Mouse (Mus musculus): Measurements from ENCODE around the gene Rcor1. TPM values are rescaled to one million over a fixed set of nuclear protein-coding genes. Genes with fewer than 3 reads are reported as not detected.

Gene Rcor1
- polyA plus RNA-seq, 1 experiment from 2014 or later: 13.2 TPM

DNA sequence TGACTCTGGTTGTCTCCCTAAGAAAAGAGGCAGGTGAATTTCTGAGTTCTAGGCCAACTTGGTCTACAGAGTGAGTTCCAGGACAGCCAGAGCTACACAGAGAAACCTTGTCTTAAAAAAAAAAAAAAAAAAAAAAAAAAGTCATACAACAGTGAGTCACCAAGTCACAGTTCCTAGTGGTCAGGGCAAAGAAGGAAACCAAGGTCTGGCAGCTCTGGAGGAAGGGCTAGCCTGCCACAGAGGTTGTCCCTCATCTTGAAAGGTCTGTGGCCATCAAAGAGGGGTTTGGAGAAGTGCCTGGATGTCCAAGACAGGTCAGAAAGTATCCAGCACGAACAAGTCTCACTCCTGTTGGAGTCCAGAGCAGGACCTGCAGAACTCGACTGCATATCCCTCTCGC, 22.3 kb upstream of the Rcor1 start:
- DNase-seq (ENCODE audit: low spot score): no peak
- Histone ChIP-seq H3K4me3 (ENCODE audit: low read depth, low read length) (no peak overlapping the region), H3K4me1 (replicated peaks; ENCODE audit: control insufficient read depth, insufficient read depth, low read length) (no peaks in the 10 kb centered on the region), H3K36me3 (ENCODE audit: control insufficient read depth, insufficient read depth, low read length) (no peaks in the 10 kb centered on the region), H3K9me3 (ENCODE audit: control insufficient read depth, low read length) (no peaks in the 10 kb centered on the region), H3K4me2 (replicated peaks; ENCODE audit: low read depth, low read length) (no peak overlapping the region), H3K27ac (ENCODE audit: low read depth, low read length) (no peak overlapping the region), H3K27me3 (ENCODE audit: control insufficient read depth, insufficient read depth, low read length) (no peaks in the 10 kb centered on the region), H3K9ac (ENCODE audit: low read depth, low read length) (no peak overlapping the region)
- ATAC-seq (ENCODE audit: low FRiP score): no peak
- 86% methylated on average over 3 of the region's 3 CpGs for WGBS

DNA sequence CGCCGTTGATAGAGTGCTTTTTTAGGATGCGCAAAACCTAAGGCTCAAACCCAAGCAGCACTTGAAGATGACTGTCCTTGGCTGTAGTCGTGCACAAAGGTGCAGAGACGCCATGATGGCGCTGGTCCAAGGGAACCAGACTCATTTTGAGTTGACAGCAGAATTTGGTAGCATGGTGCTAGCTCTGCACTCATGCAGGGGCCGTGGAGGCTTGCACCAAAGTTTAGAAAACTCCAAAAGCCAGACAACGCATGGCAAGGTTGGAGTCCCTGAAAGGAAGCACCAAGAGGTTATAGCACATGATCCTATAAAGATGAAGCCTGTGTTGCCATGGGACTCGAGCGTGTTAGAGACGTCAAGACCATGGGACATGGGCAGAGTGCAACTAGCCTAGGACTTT, 21.1 kb upstream of the Rcor1 start:
- 94% methylated on average over 11 of the region's 11 CpGs for WGBS
- DNase-seq (ENCODE audit: low spot score) (no peak), ATAC-seq (ENCODE audit: low FRiP score) (no peak)

GRCm38 (mm10) chr12:111019086-111019485, 20.1 kb upstream of the Rcor1 start:
- no peak for ATAC-seq (ENCODE audit: low FRiP score)
- WGBS: 95% methylated on average over 2 of the region's 2 CpGs
- Histone ChIP-seq H3K27me3 (ENCODE audit: control insufficient read depth, insufficient read depth, low read length) (no peaks in the 10 kb centered on the region), H3K4me2 (replicated peaks; ENCODE audit: low read depth, low read length) (no peak overlapping the region), H3K27ac (ENCODE audit: low read depth, low read length) (no peak overlapping the region), H3K9me3 (ENCODE audit: control insufficient read depth, low read length) (no peaks in the 10 kb centered on the region), H3K36me3 (ENCODE audit: control insufficient read depth, insufficient read depth, low read length) (no peaks in the 10 kb centered on the region), H3K4me1 (replicated peaks; ENCODE audit: control insufficient read depth, insufficient read depth, low read length) (no peaks in the 10 kb centered on the region), H3K9ac (ENCODE audit: low read depth, low read length) (no peak overlapping the region), H3K4me3 (ENCODE audit: low read depth, low read length) (no peak overlapping the region)
- DNase-seq (ENCODE audit: low spot score): no peak

More for the DNA sequence above, 21.1 kb upstream of the Rcor1 start:
- no peak overlapping the region for H3K9ac ChIP-seq (ENCODE audit: low read depth, low read length)
- H3K4me3 ChIP-seq (ENCODE audit: low read depth, low read length): no peak overlapping the region
- no peaks in the 10 kb centered on the region for H3K9me3 ChIP-seq (ENCODE audit: control insufficient read depth, low read length)
- H3K27ac ChIP-seq (ENCODE audit: low read depth, low read length): no peak overlapping the region
- no peak overlapping the region for H3K4me2 ChIP-seq (replicated peaks; ENCODE audit: low read depth, low read length)
- no peaks in the 10 kb centered on the region for H3K27me3 ChIP-seq (ENCODE audit: control insufficient read depth, insufficient read depth, low read length)
- H3K36me3 ChIP-seq (ENCODE audit: control insufficient read depth, insufficient read depth, low read length): no peaks in the 10 kb centered on the region
- no peaks in the 10 kb centered on the region for H3K4me1 ChIP-seq (replicated peaks; ENCODE audit: control insufficient read depth, insufficient read depth, low read length)

- no peaks in the 10 kb centered on the region for H3K36me3 ChIP-seq (ENCODE audit: control insufficient read depth, insufficient read depth, low read length)
- no peak overlapping the region for H3K4me2 ChIP-seq (replicated peaks; ENCODE audit: low read depth, low read length)
- no peak for DNase-seq (ENCODE audit: low spot score)
- H3K9ac ChIP-seq (ENCODE audit: low read depth, low read length): no peak overlapping the region
- H3K9me3 ChIP-seq (ENCODE audit: control insufficient read depth, low read length): no peaks in the 10 kb centered on the region
- no peaks in the 10 kb centered on the region for H3K4me1 ChIP-seq (replicated peaks; ENCODE audit: control insufficient read depth, insufficient read depth, low read length)
- whole genome bisulfite sequencing: 38% methylated on average over 1 of the region's 1 CpGs
- H3K27me3 ChIP-seq (ENCODE audit: control insufficient read depth, insufficient read depth, low read length): no peaks in the 10 kb centered on the region
- no peak overlapping the region for H3K27ac ChIP-seq (ENCODE audit: low read depth, low read length)
- no peak overlapping the region for H3K4me3 ChIP-seq (ENCODE audit: low read depth, low read length)
- ATAC-seq (ENCODE audit: low FRiP score): no peak
These were observed 18.0 kb upstream of the Rcor1 start for GRCm38 (mm10) chr12:111021138-111021537.

GRCm38 (mm10) chr12:111021577-111021976, 17.6 kb upstream of the Rcor1 start:
- no peak for ATAC-seq (ENCODE audit: low FRiP score)
- 52% methylated on average over 3 of the region's 3 CpGs for WGBS
- Histone ChIP-seq H3K4me1 (replicated peaks; ENCODE audit: control insufficient read depth, insufficient read depth, low read length) (no peaks in the 10 kb centered on the region), H3K27ac (ENCODE audit: low read depth, low read length) (no peak overlapping the region), H3K4me2 (replicated peaks; ENCODE audit: low read depth, low read length) (no peak overlapping the region), H3K9me3 (ENCODE audit: control insufficient read depth, low read length) (no peaks in the 10 kb centered on the region), H3K27me3 (ENCODE audit: control insufficient read depth, insufficient read depth, low read length) (no peaks in the 10 kb centered on the region), H3K4me3 (ENCODE audit: low read depth, low read length) (no peak overlapping the region), H3K36me3 (ENCODE audit: control insufficient read depth, insufficient read depth, low read length) (no peaks in the 10 kb centered on the region), H3K9ac (ENCODE audit: low read depth, low read length) (no peak overlapping the region)
- no peak for DNase-seq (ENCODE audit: low spot score)

GRCm38 (mm10) chr12:111028176-111029167, 10.7 kb upstream of the Rcor1 start:
- Histone ChIP-seq H3K9ac (ENCODE audit: low read depth, low read length) (no peak overlapping the region), H3K36me3 (ENCODE audit: control insufficient read depth, insufficient read depth, low read length) (no peaks in the 10 kb centered on the region), H3K4me2 (replicated peaks; ENCODE audit: low read depth, low read length) (no peak overlapping the region), H3K4me3 (ENCODE audit: low read depth, low read length) (no peak overlapping the region), H3K4me1 (replicated peaks; ENCODE audit: control insufficient read depth, insufficient read depth, low read length) (no peaks in the 10 kb centered on the region), H3K9me3 (ENCODE audit: control insufficient read depth, low read length) (no peaks in the 10 kb centered on the region), H3K27me3 (ENCODE audit: control insufficient read depth, insufficient read depth, low read length) (no peaks in the 10 kb centered on the region), H3K27ac (ENCODE audit: low read depth, low read length) (no peak overlapping the region)
- DNase-seq (ENCODE audit: low spot score) (no peak), ATAC-seq (ENCODE audit: low FRiP score) (no peak)
- 62% methylated on average over 19 of the region's 19 CpGs for WGBS

GRCm38 (mm10) chr12:111029291-111029890, 9.8 kb upstream of the Rcor1 start:
- H3K27ac ChIP-seq (ENCODE audit: low read depth, low read length): no peak overlapping the region
- H3K4me1 ChIP-seq (replicated peaks; ENCODE audit: control insufficient read depth, insufficient read depth, low read length): no peaks in the 10 kb centered on the region
- no peaks in the 10 kb centered on the region for H3K27me3 ChIP-seq (ENCODE audit: control insufficient read depth, insufficient read depth, low read length)
- no peaks in the 10 kb centered on the region for H3K36me3 ChIP-seq (ENCODE audit: control insufficient read depth, insufficient read depth, low read length)
- H3K9me3 ChIP-seq (ENCODE audit: control insufficient read depth, low read length): no peaks in the 10 kb centered on the region
- no peak overlapping the region for H3K9ac ChIP-seq (ENCODE audit: low read depth, low read length)
- 70% methylated on average over 7 of the region's 7 CpGs for WGBS
- no peak for ATAC-seq (ENCODE audit: low FRiP score)
- no peak overlapping the region for H3K4me2 ChIP-seq (replicated peaks; ENCODE audit: low read depth, low read length)
- no peak overlapping the region for H3K4me3 ChIP-seq (ENCODE audit: low read depth, low read length)
- DNase-seq (ENCODE audit: low spot score): no peak

DNA sequence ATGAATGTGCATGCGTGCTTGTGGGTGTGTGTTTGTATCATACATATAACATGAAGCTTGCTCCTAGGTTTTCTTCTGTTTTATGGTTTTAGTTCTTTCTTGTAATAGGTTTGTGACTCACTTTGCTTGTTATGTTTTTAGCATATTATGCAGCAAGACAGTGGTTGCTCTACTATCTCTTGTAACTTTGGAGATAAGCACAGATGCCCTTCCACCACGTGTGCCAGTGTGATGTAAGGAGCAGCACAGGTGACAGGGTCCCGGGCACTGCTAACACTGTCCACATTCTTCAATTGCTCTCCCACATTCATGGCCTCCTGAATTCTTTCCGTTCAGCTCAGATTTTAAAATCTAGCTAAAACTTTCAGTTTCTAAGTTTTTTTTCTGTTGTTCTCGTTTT, 6.3 kb upstream of the Rcor1 start:
- Histone ChIP-seq H3K27ac (ENCODE audit: low read depth, low read length) (no peak overlapping the region), H3K4me1 (replicated peaks; ENCODE audit: control insufficient read depth, insufficient read depth, low read length) (no peaks in the 10 kb centered on the region), H3K9ac (ENCODE audit: low read depth, low read length) (no peak overlapping the region), H3K4me3 (ENCODE audit: low read depth, low read length) (no peak overlapping the region), H3K4me2 (replicated peaks; ENCODE audit: low read depth, low read length) (no peak overlapping the region), H3K27me3 (ENCODE audit: control insufficient read depth, insufficient read depth, low read length) (no peaks in the 10 kb centered on the region), H3K36me3 (ENCODE audit: control insufficient read depth, insufficient read depth, low read length) (no peaks in the 10 kb centered on the region), H3K9me3 (ENCODE audit: control insufficient read depth, low read length) (no peaks in the 10 kb centered on the region)
- WGBS: 92% methylated on average over 5 of the region's 5 CpGs
- ATAC-seq (ENCODE audit: low FRiP score): no peak
- DNase-seq (ENCODE audit: low spot score): no peak

Data from hindbrain, embryonic 11.5 days (tissue).